Mouse (Mus musculus): ENCODE data around the gene Tex45.

Tex45 gene

DNA sequence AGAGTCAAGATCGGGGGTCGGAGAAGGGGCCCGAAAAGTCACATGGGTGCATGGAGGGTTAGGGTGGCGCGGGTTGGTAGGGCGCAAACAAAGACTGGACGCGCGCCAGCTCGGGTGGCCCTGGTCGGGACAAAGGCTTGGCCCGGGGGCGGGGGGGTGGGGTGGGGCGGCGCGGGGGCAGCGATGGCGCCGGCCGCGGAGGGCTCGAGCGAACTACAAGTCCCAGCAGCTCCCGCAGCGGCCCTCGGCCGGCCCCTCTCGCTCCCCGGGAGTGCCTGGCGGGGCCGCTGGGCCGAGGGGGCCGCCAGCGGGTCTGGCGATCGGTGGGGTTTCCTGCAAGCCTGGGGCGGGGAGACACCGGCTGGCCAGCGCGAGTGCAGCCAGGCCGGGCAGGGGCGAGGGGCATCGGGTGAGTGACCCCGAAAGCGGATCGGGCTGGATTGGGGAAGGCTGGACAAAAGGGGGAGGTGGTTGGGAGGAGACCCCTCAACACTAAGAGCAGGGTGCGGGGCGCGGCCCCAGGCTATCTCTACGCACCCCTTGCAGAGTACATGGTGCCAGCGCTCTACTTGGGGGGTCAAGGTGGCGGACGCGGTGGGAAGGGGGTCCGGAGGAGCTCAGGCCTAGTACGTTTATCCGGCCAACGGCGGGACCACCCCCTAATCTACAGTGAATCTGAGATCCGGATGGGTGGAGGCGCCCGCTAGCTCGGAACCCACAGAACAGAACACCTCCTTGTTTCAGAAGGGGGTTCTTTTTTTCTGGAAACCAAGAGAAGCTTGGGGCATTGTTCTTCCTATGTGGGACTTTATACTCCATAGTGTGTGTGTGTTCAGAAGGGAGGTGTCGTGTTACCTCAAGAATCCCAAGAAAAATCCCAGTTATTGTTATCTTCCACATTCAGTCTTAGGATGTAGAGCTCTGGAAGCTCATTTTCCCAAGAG is 22.5 kb downstream of the Tex45 start, which contains the start of gene Zfp358:
Zfp358 (plus strand) TSS at position 238 of the 944 bp plus-strand sequence.
- peak; percentile 74 for DNase-seq

DNA sequence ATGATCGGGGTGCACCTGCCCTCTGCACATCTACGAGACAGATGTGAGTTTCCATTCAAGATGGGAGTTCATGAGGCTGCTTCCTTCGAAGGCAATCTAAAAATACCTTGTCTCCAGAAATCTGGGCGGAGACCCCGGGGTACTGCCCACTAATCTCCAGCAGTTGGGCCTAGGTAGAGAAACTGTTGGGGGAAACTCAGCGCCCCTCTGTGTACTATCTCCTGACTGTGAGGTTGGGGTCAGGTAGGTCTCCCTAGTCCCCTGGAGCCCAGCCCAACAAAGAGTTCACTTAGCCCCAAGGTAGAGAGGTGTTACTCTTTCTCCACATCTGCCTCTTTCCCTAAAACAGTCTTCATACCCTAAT is 23.2 kb downstream of the Tex45 start:
- no peak for DNase-seq

- no peak for DNase-seq
Observed at GRCm38 (mm10) chr8:3495578-3496427, 25.1 kb downstream of the Tex45 start.

GRCm38 (mm10) chr8:3496428-3496748 is 25.7 kb downstream of the Tex45 start:
- no peak for DNase-seq

GRCm38 (mm10) chr8:3498583-3498982 is 27.9 kb downstream of the Tex45 start:
- DNase-seq, result no peak

- DNase-seq, result no peak
Observed at GRCm38 (mm10) chr8:3499751-3500150, 29.1 kb downstream of the Tex45 start.

DNA sequence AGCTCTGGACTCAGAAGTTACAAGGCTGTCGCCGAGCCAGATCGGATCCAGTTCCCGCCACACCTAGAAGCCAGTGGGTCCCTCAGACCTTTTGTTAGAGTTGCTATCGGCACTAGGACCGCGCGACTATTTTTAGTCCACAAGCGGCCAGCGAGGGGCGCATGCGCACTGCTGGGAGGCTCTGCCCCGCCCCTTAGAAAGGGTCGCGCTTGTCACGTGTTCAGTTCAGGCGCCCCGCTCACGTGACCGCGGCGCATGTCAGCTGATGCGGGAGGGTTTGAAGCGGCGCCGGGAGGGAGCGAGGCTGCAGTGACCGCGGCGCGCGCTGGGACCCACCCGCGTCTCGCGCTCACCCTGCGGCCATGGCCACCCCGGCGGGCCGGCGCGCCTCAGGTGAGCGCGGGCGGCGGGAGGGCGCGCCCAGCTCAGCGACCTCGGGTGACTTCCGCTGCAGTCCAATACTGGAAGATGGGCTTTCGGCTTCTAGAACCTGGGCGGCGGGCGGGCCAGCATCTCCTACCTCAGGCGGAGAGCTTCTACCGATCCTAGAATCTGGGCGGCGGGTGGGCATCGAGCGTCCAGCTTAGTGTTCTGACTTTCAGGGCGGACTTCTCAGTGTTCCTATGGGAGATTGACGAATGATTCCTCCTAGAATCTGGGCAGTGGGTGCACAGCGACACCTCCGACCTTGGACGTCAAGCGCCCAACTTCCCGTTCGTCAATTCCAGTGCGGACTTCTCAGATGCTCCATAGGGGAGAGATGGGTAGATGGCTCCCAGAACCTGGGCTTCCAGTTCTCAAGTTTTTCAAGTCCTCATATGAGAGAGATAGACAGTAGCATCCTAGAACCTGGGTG is 29.8 kb downstream of the Tex45 start, which contains the start of gene Mcoln1:
Mcoln1 (plus strand) TSS at position 223 of the 856 bp plus-strand sequence.
- DNase-seq, result peak; percentile 98

- no peak for DNase-seq
Observed at GRCm38 (mm10) chr8:3502217-3502616, 31.6 kb downstream of the Tex45 start.

DNA sequence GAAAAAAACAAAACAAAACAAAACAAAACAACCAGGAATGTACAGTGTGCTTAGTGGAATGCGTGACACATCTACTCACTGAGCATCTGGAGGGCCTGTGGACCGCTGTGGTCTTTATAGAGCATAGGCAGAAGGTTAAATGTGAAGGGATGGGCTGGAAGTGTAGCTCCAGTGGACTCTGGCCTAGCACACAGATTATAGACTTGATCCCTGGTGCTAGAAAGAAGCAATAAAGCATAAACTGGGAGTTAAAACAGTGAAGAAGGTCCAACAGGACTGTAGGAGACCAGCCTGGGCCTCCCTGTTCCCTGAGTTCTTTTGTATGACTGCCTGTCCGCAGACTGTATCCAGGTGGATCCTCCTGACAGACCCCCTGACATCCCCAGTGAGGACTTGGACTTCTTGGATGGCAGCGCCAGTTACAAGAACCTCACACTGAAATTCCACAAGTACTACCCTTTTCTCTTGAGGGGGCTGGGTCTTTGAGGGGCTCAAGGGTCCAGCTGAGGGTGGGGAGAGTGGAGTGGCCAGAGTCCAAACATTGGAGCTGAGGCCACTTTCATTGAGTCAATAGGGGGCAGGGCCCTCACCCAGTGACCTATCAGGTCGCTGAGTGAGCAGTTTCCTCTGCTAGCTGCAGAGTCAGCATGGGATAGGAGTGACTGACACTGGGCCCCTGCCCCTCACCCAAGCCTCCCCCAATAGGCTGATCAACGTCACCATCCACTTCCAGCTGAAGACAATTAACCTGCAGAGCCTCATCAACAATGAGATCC is 37.5 kb downstream of the Tex45 start:
- no peak for DNase-seq

DNA sequence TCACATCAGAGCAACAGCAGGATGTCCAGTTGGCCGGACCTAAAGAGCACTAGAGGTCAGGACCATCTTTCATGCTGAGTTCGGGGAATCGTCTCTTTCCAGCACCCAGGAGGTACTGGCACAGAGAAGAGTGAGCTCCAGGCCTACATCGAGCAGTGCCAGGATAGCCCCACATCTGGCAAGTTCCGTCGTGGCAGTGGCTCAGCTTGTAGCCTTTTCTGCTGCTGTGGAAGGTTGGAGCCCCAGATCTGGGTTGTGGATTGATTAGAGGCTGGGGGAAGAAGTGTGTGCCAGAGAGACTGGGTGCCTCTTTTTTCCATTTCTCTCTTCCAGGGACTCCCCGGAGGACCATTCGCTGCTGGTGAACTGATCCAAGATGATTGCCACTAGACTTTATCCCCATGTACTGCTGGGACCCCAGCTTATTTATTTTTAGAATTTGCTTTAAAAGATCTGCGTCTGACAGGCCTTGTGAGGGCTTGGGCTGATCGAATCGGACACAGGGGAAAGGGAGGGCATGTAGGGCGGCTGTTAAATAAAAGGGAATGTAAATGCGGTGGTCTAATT is 44.1 kb downstream of the Tex45 start:
- peak; percentile 47 for DNase-seq

- DNase-seq, result peak; percentile 88
Observed at GRCm38 (mm10) chr8:3515260-3515671, 44.6 kb downstream of the Tex45 start, which contains the start of gene Pnpla6. Gene Pnpla6 (plus strand): TSS chr8:3515384.

DNA sequence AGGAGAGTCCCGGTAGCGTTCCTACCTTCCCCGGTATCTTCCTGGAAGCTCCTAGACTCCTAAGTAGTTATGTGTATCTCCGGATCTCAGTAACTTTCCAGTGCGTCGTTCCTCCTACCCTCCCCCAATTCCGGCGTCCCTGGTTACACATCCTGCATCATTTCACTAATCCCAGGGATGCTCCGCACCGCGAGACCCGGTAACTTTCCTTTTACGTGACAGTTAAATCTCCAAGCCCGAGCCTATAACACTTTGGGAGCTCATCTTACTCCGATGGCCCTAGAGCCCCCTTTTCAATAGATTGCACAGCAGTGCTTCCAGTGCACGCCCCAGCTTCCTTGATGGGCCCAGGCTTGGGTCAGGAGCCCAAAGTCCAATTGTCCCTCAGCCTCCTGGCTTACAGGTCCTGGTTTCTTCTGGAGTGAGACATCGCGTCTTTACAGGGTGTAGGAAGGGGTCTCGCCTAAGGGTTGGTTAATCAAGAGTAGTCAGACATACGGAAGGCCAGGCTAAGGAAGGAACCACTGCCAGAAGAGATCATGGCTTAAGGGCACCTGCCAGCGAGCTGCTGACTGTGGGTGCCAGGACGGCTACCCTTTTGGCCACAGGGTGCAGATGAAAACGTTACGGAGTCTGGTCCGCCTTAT is 45.2 kb downstream of the Tex45 start:
- no peak for DNase-seq

DNA sequence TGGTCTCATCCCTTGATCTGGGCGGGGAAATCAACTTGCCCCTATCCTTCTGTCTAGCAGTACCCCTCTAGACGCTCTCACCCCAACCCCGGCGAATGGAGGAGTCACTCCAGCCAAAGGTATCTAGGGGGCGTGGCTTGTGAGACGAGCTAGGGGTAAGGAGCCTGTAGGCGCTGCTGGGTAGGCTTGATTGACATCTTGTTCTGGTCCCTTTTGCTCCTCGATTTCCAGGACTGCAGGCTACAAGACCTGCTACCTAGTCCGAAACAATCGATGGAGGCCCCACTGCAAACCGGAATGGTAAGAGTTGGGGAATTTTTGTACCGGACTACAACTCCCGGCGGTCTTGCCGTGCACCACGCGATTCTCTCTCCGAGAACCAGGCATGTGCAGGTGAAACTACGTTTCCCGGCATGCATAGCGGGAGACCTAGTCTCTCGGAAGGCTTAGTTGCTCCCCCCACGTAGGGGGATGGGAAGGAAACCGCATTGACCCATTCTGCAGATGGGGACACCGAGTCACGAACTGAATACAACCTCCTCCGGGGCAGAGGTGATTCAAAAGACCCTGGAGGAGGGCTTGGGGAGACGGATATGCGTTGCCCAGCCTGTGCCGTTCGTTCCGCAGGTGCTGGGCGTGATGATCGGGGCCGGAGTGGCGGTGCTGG is 45.9 kb downstream of the Tex45 start:
- DNase-seq, result peak; percentile 94

DNA sequence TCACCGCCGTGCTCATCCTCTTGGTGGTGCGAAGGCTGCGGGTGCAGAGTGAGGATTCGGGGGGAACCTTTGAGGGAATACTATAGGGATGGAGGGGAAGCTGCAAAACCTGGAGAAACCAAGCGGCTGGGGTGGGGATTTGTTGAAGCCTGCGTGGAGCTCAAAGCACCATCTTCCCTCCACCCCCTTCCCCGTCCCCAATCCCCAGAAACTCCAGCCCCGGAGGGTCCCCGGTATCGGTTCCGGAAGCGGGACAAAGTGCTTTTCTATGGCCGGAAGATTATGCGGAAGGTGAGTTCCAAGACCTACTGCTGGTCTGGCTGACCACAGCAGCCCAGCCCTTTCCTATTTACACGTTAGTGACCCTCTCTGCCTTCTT is 46.4 kb downstream of the Tex45 start:
- DNase-seq, result no peak

- DNase-seq, result no peak
Observed at GRCm38 (mm10) chr8:3522007-3522697, 51.5 kb downstream of the Tex45 start.

DNA sequence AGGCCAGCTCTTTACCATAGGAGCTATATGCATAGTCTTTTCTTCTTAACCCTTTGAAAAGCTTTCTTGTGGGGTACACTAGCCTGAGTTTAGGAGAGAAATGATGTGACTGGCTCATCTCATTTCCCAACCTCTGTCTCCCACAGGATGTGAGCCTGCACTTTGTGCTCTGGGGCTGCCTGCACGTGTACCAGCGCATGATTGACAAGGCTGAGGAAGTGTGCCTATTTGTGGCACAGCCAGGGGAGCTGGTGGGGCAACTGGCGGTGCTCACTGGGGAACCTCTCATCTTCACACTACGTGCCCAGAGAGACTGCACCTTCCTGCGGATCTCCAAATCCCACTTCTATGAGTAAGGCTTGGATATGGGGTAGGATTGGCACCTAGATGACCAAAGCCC is 60.2 kb downstream of the Tex45 start:
- DNase-seq, result no peak

GRCm38 (mm10) chr8:3531936-3532335 is 61.3 kb downstream of the Tex45 start:
- no peak for DNase-seq

GRCm38 (mm10) chr8:3536053-3536841 is 65.6 kb downstream of the Tex45 start:
- no peak for DNase-seq
